Mouse (Mus musculus) adrenal gland, postnatal 14 days (tissue): ENCODE measurements at regions not wholly inside any gene's neighbourhood (a gene's known extent, or its start where the extent isn't known, plus 50 kb on each side); places are given as distances from the start of the nearest gene placed in this dataset.
"Not testable (repeated sequence)": the region's sequence is repeated elsewhere in the genome, so short reads cannot be mapped to it uniquely, and the experiment has no call there.

ENCODE experiments used
- DNase-seq: peaks from one replicate; pipeline ENCODE4 v3.0.0; 2021; ENCODE audit warnings: mixed read lengths

DNA sequence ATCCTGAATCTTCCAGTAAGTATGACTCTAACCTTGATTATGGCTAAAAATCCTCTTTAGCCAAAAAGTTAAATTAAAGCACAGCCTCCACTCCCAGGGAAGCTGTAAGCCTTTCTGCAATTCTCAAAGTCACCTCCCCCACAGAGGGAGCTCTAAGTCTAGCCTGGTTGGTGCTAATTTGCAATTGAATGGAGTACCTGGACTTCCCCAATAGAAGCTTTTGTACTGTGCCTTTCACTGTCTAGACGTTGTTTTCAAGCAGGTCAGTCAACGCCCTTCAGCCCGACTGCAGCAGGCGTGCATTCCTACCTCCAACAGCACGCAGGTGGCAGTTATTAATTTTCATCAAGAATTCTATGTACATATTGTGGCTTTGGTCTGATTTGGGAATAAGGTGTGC is 87.2 kb downstream of the Catsperg2 start:
- not testable (repeated sequence) for DNase-seq

DNA sequence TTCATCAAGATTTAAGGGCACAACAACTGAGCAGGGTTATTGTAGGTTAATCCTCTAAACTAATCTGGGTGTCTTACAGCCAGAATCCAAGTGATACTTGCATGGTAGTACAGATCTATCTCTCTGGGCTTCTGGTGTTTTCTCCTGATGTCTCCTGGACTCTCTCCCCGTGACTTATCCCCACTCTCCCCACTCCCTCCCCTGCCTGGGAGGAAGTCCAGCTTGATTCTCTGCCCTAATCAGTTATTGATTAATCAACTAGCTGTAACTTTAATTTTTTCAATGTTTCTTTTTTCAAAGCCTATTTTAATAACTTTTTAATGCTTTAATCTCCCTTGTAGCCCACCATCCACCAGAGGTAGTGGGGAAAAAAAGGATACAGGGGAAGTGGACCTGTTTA is 83.9 kb upstream of the Sipa1l3 start:
- DNase-seq, result no peak

GRCm38 (mm10) chr7:29601337-29601736 is 82.9 kb upstream of the Sipa1l3 start:
- no peak for DNase-seq

GRCm38 (mm10) chr7:29597291-29597690 is 78.8 kb upstream of the Sipa1l3 start:
- DNase-seq, result peak; percentile 69

GRCm38 (mm10) chr7:29578128-29578527 is 59.7 kb upstream of the Sipa1l3 start:
- no peak for DNase-seq

DNA sequence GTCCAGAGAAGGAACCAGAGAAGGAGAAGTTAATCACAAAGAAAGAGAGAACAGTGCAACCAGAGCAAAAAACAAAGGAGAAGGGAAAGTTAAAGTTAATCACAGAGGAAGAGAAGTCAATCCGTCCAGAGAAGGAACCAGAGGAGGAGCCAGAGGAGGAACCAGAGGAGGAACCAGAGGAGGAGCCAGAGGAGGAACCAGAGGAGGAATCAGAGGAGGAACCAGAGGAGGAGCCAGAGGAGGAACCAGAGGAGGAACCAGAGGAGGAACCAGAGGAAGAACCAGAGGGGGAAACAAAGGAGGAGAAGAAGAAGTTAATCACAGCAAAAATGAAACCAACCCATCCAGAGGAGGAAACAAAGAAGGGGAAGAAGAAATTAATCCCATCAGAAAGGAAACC is 57.2 kb upstream of the Sipa1l3 start:
- no peak for DNase-seq
